Mouse (Mus musculus): ENCODE measurements around the gene Stac2. TPM values are rescaled to one million over a fixed set of nuclear protein-coding genes. Genes with fewer than 3 reads are reported as not detected.

Stac2 gene
- total and polyA plus RNA-seq, 3 experiments = 0.05 TPM; not detected in 2

- DNase-seq (ENCODE audit: low spot score) (no peak), ATAC-seq (ENCODE audit: extremely low read depth, insufficient number of reproducible peaks, low FRiP score, poor library complexity, severe bottlenecking) (no peak)
- Histone ChIP-seq H3K4me3 (ENCODE audit: low read depth, low read length) (no peak overlapping the region), H3K36me3 (replicated peaks) (no peaks in the 10 kb centered on the region), H3K4me1 (ENCODE audit: insufficient read depth, low read depth, low read length) (no peaks in the 10 kb centered on the region), H3K9me3 (replicated peaks) (no peaks in the 10 kb centered on the region), H3K27me3 (ENCODE audit: insufficient read depth, low read length) (peaks cover 11% of the 10 kb centered on the region; the same call in 1 of the 2 replicates)
- no peak for TF ChIP-seq GATA1 (IDR thresholded peaks at IDR 0.05; ENCODE audit: borderline replicate concordance, low read length)
- TF ChIP-seq TAL1 (conservative IDR thresholded peaks at IDR 0.05; ENCODE audit: low read depth, low read length) = no peak
- no peak for TF ChIP-seq CTCF (IDR thresholded peaks at IDR 0.05; ENCODE audit: low read depth, low read length)
- TF ChIP-seq POLR2AphosphoS5 (IDR thresholded peaks at IDR 0.05; ENCODE audit: insufficient replicate concordance, low read depth, low read length) = no peak
- no peak for TF ChIP-seq GATA2 (IDR thresholded peaks at IDR 0.05; ENCODE audit: borderline replicate concordance, low read depth, low read length)
These were observed 12.9 kb upstream of the Stac2 start for GRCm38 (mm10) chr11:98066201-98066600.

- H3K36me3 ChIP-seq (replicated peaks) = no peaks in the 10 kb centered on the region
These were observed 8.8 kb upstream of the Stac2 start for GRCm38 (mm10) chr11:98061904-98062562.

GRCm38 (mm10) chr11:98061441-98061840 is 8.2 kb upstream of the Stac2 start:
- DNase-seq (ENCODE audit: low spot score) (no peak), ATAC-seq (ENCODE audit: extremely low read depth, insufficient number of reproducible peaks, low FRiP score, poor library complexity, severe bottlenecking) (no peak)
- TF ChIP-seq POLR2AphosphoS5 (IDR thresholded peaks at IDR 0.05; ENCODE audit: insufficient replicate concordance, low read depth, low read length) (no peak), CTCF (IDR thresholded peaks at IDR 0.05; ENCODE audit: low read depth, low read length) (no peak), GATA2 (IDR thresholded peaks at IDR 0.05; ENCODE audit: borderline replicate concordance, low read depth, low read length) (no peak), TAL1 (conservative IDR thresholded peaks at IDR 0.05; ENCODE audit: low read depth, low read length) (no peak), GATA1 (IDR thresholded peaks at IDR 0.05; ENCODE audit: borderline replicate concordance, low read length) (no peak)
- Histone ChIP-seq H3K9me3 (replicated peaks) (no peaks in the 10 kb centered on the region), H3K4me1 (ENCODE audit: insufficient read depth, low read depth, low read length) (peaks cover 3% of the 10 kb centered on the region; the same call in 1 of the 2 replicates), H3K36me3 (replicated peaks) (no peaks in the 10 kb centered on the region), H3K4me3 (ENCODE audit: low read depth, low read length) (no peak overlapping the region), H3K27me3 (ENCODE audit: insufficient read depth, low read length) (peaks cover 36% of the 10 kb centered on the region)

More at GRCm38 (mm10) chr11:98061904-98062562, 8.8 kb upstream of the Stac2 start:
- TF ChIP-seq TAL1 (conservative IDR thresholded peaks at IDR 0.05; ENCODE audit: low read depth, low read length) (no peak), CTCF (IDR thresholded peaks at IDR 0.05; ENCODE audit: low read depth, low read length) (no peak), GATA2 (IDR thresholded peaks at IDR 0.05; ENCODE audit: borderline replicate concordance, low read depth, low read length) (no peak), POLR2AphosphoS5 (IDR thresholded peaks at IDR 0.05; ENCODE audit: insufficient replicate concordance, low read depth, low read length) (no peak), GATA1 (IDR thresholded peaks at IDR 0.05; ENCODE audit: borderline replicate concordance, low read length) (no peak)
- H3K9me3 ChIP-seq (replicated peaks) = no peaks in the 10 kb centered on the region
- peaks cover 38% of the 10 kb centered on the region for H3K27me3 ChIP-seq (ENCODE audit: insufficient read depth, low read length)
- peaks cover 3% of the 10 kb centered on the region; the same call in 1 of the 2 replicates for H3K4me1 ChIP-seq (ENCODE audit: insufficient read depth, low read depth, low read length)
- DNase-seq (ENCODE audit: low spot score) = no peak
- ATAC-seq (ENCODE audit: extremely low read depth, insufficient number of reproducible peaks, low FRiP score, poor library complexity, severe bottlenecking) = no peak
- H3K4me3 ChIP-seq (ENCODE audit: low read depth, low read length) = no peak overlapping the region

DNA sequence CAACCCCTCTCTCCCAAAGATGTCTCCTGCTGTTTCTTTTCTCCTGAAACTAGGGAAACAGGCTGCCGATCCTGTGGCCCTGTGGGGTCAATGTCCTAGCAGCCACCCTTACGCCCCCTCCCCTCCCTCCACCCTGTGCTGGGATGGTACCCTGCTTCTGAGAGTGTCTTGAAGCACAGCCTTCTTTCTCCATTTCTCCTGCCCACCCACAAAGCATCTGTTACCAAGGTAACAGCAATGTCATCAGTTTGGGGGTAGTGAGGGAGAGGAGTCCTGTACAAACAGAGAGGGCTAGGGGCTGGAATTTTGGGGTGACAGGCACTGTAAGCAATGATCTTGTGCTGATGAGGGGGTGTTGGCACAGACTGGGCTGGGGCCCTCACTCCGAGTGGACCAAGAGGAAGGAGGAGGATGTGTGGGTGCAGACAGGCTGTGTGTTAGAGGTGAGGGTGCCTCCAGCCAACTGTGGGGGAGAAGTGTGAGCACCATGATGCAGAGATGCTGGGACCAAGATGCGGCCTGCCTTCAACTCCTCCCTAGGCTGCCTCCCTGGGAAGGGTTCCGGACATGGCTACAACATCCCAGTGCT is 6.9 kb upstream of the Stac2 start:
- TF ChIP-seq TAL1 (conservative IDR thresholded peaks at IDR 0.05; ENCODE audit: low read depth, low read length) (no peak), POLR2AphosphoS5 (IDR thresholded peaks at IDR 0.05; ENCODE audit: insufficient replicate concordance, low read depth, low read length) (no peak), GATA1 (IDR thresholded peaks at IDR 0.05; ENCODE audit: borderline replicate concordance, low read length) (no peak), GATA2 (IDR thresholded peaks at IDR 0.05; ENCODE audit: borderline replicate concordance, low read depth, low read length) (no peak), CTCF (IDR thresholded peaks at IDR 0.05; ENCODE audit: low read depth, low read length) (no peak)
- Histone ChIP-seq H3K9me3 (replicated peaks) (no peaks in the 10 kb centered on the region), H3K27me3 (ENCODE audit: insufficient read depth, low read length) (peaks cover 42% of the 10 kb centered on the region), H3K4me3 (ENCODE audit: low read depth, low read length) (no peak overlapping the region), H3K4me1 (ENCODE audit: insufficient read depth, low read depth, low read length) (peaks cover 3% of the 10 kb centered on the region; the same call in 1 of the 2 replicates), H3K36me3 (replicated peaks) (no peaks in the 10 kb centered on the region)
- ATAC-seq (ENCODE audit: extremely low read depth, insufficient number of reproducible peaks, low FRiP score, poor library complexity, severe bottlenecking) = no peak
- DNase-seq (ENCODE audit: low spot score) = no peak

DNA sequence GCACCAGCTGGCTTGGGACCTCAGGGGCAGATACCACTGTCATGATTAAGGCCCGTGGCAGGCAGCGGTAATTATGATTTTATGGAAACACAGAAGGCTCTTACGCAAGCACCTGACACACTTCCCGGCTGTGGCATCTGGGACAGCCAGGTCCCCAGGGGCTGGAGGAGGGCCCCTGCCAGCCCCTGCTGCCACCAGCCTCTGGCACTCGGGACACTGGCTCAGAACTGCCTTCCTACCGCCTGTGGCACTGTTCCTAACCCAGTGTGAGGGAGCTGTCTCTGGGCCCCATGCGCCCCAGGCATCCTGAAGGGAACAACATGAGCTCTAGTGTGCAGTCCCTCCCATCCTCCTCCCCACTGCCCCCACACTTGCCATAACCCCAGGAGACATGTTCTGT is 6.4 kb upstream of the Stac2 start:
- no peaks in the 10 kb centered on the region for H3K9me3 ChIP-seq (replicated peaks)
- H3K4me3 ChIP-seq (ENCODE audit: low read depth, low read length) = no peak overlapping the region
- DNase-seq (ENCODE audit: low spot score) = no peak
- TF ChIP-seq GATA1 (IDR thresholded peaks at IDR 0.05; ENCODE audit: borderline replicate concordance, low read length) (no peak), GATA2 (IDR thresholded peaks at IDR 0.05; ENCODE audit: borderline replicate concordance, low read depth, low read length) (no peak), CTCF (IDR thresholded peaks at IDR 0.05; ENCODE audit: low read depth, low read length) (no peak), TAL1 (conservative IDR thresholded peaks at IDR 0.05; ENCODE audit: low read depth, low read length) (no peak), POLR2AphosphoS5 (IDR thresholded peaks at IDR 0.05; ENCODE audit: insufficient replicate concordance, low read depth, low read length) (no peak)
- ATAC-seq (ENCODE audit: extremely low read depth, insufficient number of reproducible peaks, low FRiP score, poor library complexity, severe bottlenecking) = no peak
- H3K4me1 ChIP-seq (ENCODE audit: insufficient read depth, low read depth, low read length) = peaks cover 3% of the 10 kb centered on the region; the same call in 1 of the 2 replicates
- peaks cover 44% of the 10 kb centered on the region for H3K27me3 ChIP-seq (ENCODE audit: insufficient read depth, low read length)
- H3K36me3 ChIP-seq (replicated peaks) = no peaks in the 10 kb centered on the region

DNA sequence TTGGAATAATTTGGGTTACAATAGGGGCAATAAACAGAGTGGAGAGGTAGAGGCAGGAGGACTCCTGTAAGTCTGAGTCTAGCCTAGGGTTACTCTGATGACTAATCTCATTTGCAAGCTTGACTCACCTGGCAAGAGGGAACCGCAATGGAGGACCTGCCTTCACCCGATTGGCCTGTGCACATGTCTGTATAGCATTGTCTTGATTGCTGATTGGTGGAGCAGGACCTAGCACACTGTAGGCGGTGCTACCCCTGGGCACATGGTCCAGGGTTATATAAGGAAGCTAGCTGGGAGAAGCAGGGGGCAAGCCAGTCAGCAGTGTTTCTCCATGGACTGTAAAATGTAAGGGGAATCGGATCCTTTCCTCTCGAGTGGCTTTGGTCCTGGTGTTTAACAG is 4.7 kb upstream of the Stac2 start:
- Histone ChIP-seq H3K4me1 (ENCODE audit: insufficient read depth, low read depth, low read length) (peaks cover 3% of the 10 kb centered on the region; the same call in 1 of the 2 replicates), H3K9me3 (replicated peaks) (peaks cover 4% of the 10 kb centered on the region), H3K36me3 (replicated peaks) (no peaks in the 10 kb centered on the region), H3K4me3 (ENCODE audit: low read depth, low read length) (no peak overlapping the region), H3K27me3 (ENCODE audit: insufficient read depth, low read length) (peaks cover 43% of the 10 kb centered on the region)
- DNase-seq (ENCODE audit: low spot score) (no peak), ATAC-seq (ENCODE audit: extremely low read depth, insufficient number of reproducible peaks, low FRiP score, poor library complexity, severe bottlenecking) (no peak)
- TF ChIP-seq GATA2 (IDR thresholded peaks at IDR 0.05; ENCODE audit: borderline replicate concordance, low read depth, low read length) (no peak), CTCF (IDR thresholded peaks at IDR 0.05; ENCODE audit: low read depth, low read length) (no peak), POLR2AphosphoS5 (IDR thresholded peaks at IDR 0.05; ENCODE audit: insufficient replicate concordance, low read depth, low read length) (no peak), GATA1 (IDR thresholded peaks at IDR 0.05; ENCODE audit: borderline replicate concordance, low read length) (no peak), TAL1 (conservative IDR thresholded peaks at IDR 0.05; ENCODE audit: low read depth, low read length) (no peak)
